Mouse (Mus musculus): Measurements from ENCODE around the gene Klhl1. TPM values are rescaled to one million over a fixed set of nuclear protein-coding genes. Genes with fewer than 3 reads are reported as not detected.
A peak's percentile ranks its signal among the peaks of the same experiment; 100 is the strongest.

Gene Klhl1
- 1 to 10 TPM; 1.4 to 2.2 TPM for total RNA-seq (2021)
- long read RNA-seq, experiment 1, full-length matches to known transcripts, result 3 of 4 reads
- long read RNA-seq, experiment 1, partial matches to known transcripts, result 1 of 4 reads
- long read RNA-seq, experiment 1, other reads (novel, unspliced or antisense), result 0 of 4 reads
- long read RNA-seq, experiment 2, full-length matches to known transcripts, result 3 of 4 reads
- long read RNA-seq, experiment 2, partial matches to known transcripts, result 0 of 4 reads
- long read RNA-seq, experiment 2, other reads (novel, unspliced or antisense), result 1 of 4 reads

- H3K27ac ChIP-seq, result peak within 1 kb of the TSS; percentile 62
- intact Hi-C loops (cut with DNase I), result no loop called here
- no peak for TF ChIP-seq CTCF (IDR thresholded peaks at IDR 0.05)
These were observed at the start of gene Klhl1 for GRCm38 (mm10) chr14:96518954-96519682. Klhl1 (minus strand) TSS chr14:96519102.

GRCm38 (mm10) chr14:96553668-96554067 lies 34.8 kb upstream of the Klhl1 start:
- no peak for DNase-seq (ENCODE audit: extremely low spot score in 1 of 2, low spot score in 2 of 2)
- Histone ChIP-seq H3K4me3 (no peak overlapping the region), H3K27ac (no peak overlapping the region)
- TF ChIP-seq CTCF (IDR thresholded peaks at IDR 0.05), result no peak
- intact Hi-C loops (cut with DNase I), result no loop called here

More at GRCm38 (mm10) chr14:96518954-96519682, at the start of gene Klhl1:
- H3K4me3 ChIP-seq, result peak within 1 kb of the TSS; percentile 61
- peak; percentile 25 to 51 for DNase-seq (ENCODE audit: extremely low spot score in 1 of 2, low spot score in 2 of 2)

DNA sequence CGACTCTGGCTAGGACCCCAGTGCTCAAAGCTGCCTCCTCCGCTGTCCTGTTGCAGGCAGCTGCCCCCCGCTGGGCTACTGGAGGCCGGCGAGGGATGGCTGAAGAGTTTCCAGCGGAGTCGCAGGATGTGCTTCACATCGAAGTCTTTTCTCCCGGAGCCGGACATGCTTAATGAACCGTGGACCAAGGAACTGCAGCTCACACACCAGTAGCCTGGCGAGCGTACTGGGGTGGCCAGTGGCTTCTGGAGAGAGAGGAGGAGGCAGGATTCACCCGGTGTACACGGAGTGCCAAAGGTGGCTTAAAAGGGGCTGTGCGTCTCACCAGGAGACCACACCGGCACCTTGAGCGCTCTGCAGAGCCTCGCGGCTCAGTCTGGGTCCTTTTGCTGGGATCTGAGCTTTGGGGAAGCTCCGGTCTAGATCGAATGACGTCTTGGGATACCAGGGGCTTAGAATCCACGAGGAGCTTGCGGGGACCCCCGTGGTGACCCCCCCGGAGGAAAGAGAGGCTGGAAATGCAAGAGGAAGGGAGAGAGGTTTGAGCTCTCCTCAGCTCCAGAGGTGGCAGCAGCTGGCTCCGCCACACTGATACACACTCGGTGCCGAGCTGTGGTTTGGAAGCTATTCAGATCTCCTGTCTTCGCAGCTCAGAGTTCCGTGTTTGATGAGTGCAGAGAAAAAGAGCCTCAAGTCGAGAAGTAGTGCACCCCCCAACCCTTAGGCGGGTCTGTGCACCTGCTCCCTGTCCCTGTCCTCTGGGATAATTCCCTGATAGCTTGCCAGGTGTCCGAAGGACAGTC lies 550 bp downstream of the Klhl1 start:
- peak; percentile 29 for DNase-seq (ENCODE audit: extremely low spot score in 1 of 2, low spot score in 2 of 2)
- intact Hi-C loops (cut with DNase I), result no loop called here
- no peak for TF ChIP-seq CTCF (IDR thresholded peaks at IDR 0.05)
- peak overlapping the region; percentile 61 for H3K4me3 ChIP-seq
- H3K27ac ChIP-seq, result peak overlapping the region; percentile 62

GRCm38 (mm10) chr14:96517727-96518126 lies 1.2 kb downstream of the Klhl1 start:
- DNase-seq (ENCODE audit: extremely low spot score in 1 of 2, low spot score in 2 of 2), result no peak
- intact Hi-C loops (cut with DNase I), result no loop called here
- no peak for TF ChIP-seq CTCF (IDR thresholded peaks at IDR 0.05)
- peak overlapping the region; percentile 61 for H3K4me3 ChIP-seq
- peak overlapping the region; percentile 62; the same call in 1 of the 2 replicates for H3K27ac ChIP-seq

DNA sequence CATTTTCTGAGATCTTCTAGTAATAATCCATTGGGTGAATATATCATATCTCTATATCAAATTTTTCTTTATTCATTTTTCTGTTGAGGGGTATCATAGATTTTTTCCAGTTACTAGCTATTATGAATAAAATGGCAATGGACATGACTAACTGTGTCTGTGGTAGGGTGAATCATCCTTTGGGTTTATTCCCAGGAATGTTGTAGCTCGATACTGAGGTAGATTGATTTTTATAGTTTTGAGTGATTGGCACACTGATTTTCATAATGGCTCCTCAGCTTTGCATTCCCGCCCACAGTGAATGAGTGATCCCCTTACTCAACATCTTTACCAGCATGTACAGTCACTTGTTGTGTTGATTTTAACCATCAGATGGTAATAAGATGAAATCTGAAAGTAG lies 19.0 kb downstream of the Klhl1 start:
- no peak overlapping the region for H3K4me3 ChIP-seq
- H3K27ac ChIP-seq, result no peak overlapping the region
- intact Hi-C loops (cut with DNase I), result loop anchor here (2.0 to 10.0 kb wide), 2 partner anchors 409 to 535 kb away; no protein-coding TSS in a partner anchor
- no peak for TF ChIP-seq CTCF (IDR thresholded peaks at IDR 0.05)
- no peak for DNase-seq (ENCODE audit: extremely low spot score in 1 of 2, low spot score in 2 of 2)

- intact Hi-C loops (cut with DNase I), result loop anchor here (10.0 kb wide), 1 partner anchor 507 kb away; no protein-coding TSS in a partner anchor
- no peak for DNase-seq (ENCODE audit: extremely low spot score in 1 of 2, low spot score in 2 of 2)
- Histone ChIP-seq H3K27ac (no peak overlapping the region), H3K4me3 (no peak overlapping the region)
- no peak for TF ChIP-seq CTCF (IDR thresholded peaks at IDR 0.05)
These were observed 47.1 kb downstream of the Klhl1 start for GRCm38 (mm10) chr14:96471812-96472211.

DNA sequence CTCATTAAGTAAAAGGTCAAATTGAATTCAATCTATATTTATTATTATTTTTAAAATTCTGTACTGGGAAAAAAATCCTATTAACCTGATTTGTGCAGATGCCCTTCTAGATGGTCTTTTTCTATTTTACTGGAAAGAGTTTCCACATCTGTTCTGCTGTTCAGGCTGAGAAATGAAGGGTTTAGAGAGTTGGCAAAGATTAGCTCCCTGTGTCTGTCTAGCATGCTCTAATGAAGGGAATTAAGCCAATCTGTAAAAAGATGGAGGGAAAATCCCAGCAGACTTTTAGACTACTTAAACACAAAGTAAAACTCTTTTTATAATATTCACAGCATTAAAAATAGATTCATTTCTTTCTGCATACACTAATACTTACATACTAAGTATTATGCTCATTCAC lies 47.6 kb downstream of the Klhl1 start:
- intact Hi-C loops (cut with DNase I), result loop anchor here (10.0 kb wide), 1 partner anchor 507 kb away; no protein-coding TSS in a partner anchor
- no peak overlapping the region for H3K4me3 ChIP-seq
- H3K27ac ChIP-seq, result no peak overlapping the region
- no peak for DNase-seq (ENCODE audit: extremely low spot score in 1 of 2, low spot score in 2 of 2)
- TF ChIP-seq CTCF (IDR thresholded peaks at IDR 0.05), result no peak

DNA sequence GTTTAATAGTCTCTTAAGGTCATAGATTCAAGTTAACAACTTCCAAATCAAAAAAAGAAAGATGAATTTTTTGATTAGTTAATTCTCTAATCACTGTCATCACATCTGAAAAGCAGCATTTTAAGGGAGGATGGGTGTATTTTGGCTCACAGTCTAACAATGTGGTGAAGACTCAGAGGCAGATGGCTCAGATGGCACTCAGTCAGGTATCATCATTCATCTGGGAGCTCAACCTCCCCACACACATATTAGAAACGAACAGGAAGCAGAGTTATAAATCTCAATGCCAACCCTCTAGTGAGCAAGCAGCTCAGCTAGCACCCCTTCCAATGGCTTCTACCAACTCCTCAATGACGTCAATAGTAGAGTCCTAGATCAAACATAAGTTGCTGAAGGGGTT lies 57.1 kb downstream of the Klhl1 start:
- H3K4me3 ChIP-seq, result no peak overlapping the region
- intact Hi-C loops (cut with DNase I), result no loop called here
- H3K27ac ChIP-seq, result no peak overlapping the region
- DNase-seq (ENCODE audit: extremely low spot score in 1 of 2, low spot score in 2 of 2), result no peak
- TF ChIP-seq CTCF (IDR thresholded peaks at IDR 0.05), result no peak

- intact Hi-C loops (cut with DNase I), result no loop called here
- no peak overlapping the region for H3K4me3 ChIP-seq
- no peak for DNase-seq (ENCODE audit: extremely low spot score in 1 of 2, low spot score in 2 of 2)
- no peak overlapping the region for H3K27ac ChIP-seq
- no peak for TF ChIP-seq CTCF (IDR thresholded peaks at IDR 0.05)
These were observed 126.7 kb downstream of the Klhl1 start for GRCm38 (mm10) chr14:96392032-96392737.

GRCm38 (mm10) chr14:96362727-96363126 lies 156.2 kb downstream of the Klhl1 start:
- no peak for DNase-seq (ENCODE audit: extremely low spot score in 1 of 2, low spot score in 2 of 2)
- intact Hi-C loops (cut with DNase I), result no loop called here
- no peak overlapping the region for H3K27ac ChIP-seq
- no peak for TF ChIP-seq CTCF (IDR thresholded peaks at IDR 0.05)
- no peak overlapping the region for H3K4me3 ChIP-seq

GRCm38 (mm10) chr14:96348220-96348619 lies 170.7 kb downstream of the Klhl1 start:
- Histone ChIP-seq H3K27ac (no peak overlapping the region), H3K4me3 (no peak overlapping the region)
- intact Hi-C loops (cut with DNase I), result no loop called here
- DNase-seq (ENCODE audit: extremely low spot score in 1 of 2, low spot score in 2 of 2), result no peak
- no peak for TF ChIP-seq CTCF (IDR thresholded peaks at IDR 0.05)

Data from left cerebral cortex, adult 2 months (tissue).